Mouse (Mus musculus) ES-Bruce4 (cell line): ENCODE results near the gene Cyp8b1.

ENCODE experiments used
- CTCF ChIP-seq: IDR thresholded peaks from one replicate; pipeline ENCODE4 v1.8.1; 2011; ENCODE audit warnings: low read depth, low read length
- EP300 ChIP-seq: IDR thresholded peaks from 2 replicates; pipeline ENCODE4 v1.6.1; 2011; ENCODE audit warnings: low read depth, low read length; ENCODE audit not compliant: insufficient read depth
- POLR2A ChIP-seq: IDR thresholded peaks from one replicate; pipeline ENCODE4 v1.8.1; 2011; ENCODE audit warnings: low read length; ENCODE audit not compliant: insufficient read depth

DNA sequence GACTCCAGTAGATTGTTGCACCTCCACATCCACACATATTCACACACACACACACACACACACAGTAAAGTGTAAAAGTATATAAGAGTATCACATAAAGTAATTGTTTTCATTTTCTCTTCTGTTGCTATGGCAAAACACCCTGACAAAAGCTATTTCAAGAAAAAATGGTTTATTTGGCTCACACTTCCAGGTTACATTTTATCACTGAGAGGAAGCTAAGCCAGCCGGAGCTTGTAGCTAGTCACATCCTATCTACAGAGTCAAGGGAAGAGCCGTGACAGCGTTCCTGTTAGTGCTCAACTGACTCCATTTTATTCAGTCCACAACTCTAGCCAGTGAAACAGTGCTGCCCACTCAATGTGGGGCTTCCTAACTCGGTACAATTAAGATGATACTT lies 32.3 kb upstream of the Cyp8b1 start:
- TF ChIP-seq EP300 (no peak), POLR2A (no peak), CTCF (no peak)
